Mouse (Mus musculus) C2C12 (cell line): ENCODE data around the gene Mmd. TPM values are rescaled to one million over a fixed set of nuclear protein-coding genes. Genes with fewer than 3 reads are reported as not detected.

Experiments used
- H3K27me3 ChIP-seq: one replicate; pipeline ENCODE4 v1.6.1; 2011; ENCODE audit not compliant: control insufficient read depth, insufficient read depth, insufficient read length
- H3K36me3 ChIP-seq: one replicate; pipeline ENCODE4 v1.6.1; 2011; ENCODE audit not compliant: control insufficient read depth, insufficient read depth
- H3K4me3 ChIP-seq: one replicate; pipeline ENCODE4 v1.5.1; 2011; ENCODE audit warnings: mild to moderate bottlenecking, control low read depth; ENCODE audit not compliant: poor library complexity, insufficient read depth, severe bottlenecking
- H3K79me2 ChIP-seq: one replicate; pipeline ENCODE4 v1.6.1; 2011; ENCODE audit not compliant: control insufficient read depth, insufficient read depth
- H3K79me3 ChIP-seq: one replicate; pipeline ENCODE4 v1.6.1; 2011; ENCODE audit warnings: low read depth, control low read depth
- H3ac ChIP-seq: one replicate; pipeline ENCODE3; 2011; ENCODE audit warnings: low read depth; ENCODE audit not compliant: control insufficient read depth, insufficient read length
- CEBPB ChIP-seq: IDR thresholded peaks from one replicate; pipeline ENCODE4 v1.6.1; 2011; ENCODE audit warnings: low read depth, mild to moderate bottlenecking, control low read depth, moderate library complexity
- CTCF ChIP-seq: IDR thresholded peaks from one replicate; pipeline ENCODE4 v1.5.1; 2011; ENCODE audit not compliant: control insufficient read depth, insufficient read depth, insufficient read length
- FOSL1 ChIP-seq: IDR thresholded peaks from one replicate; pipeline ENCODE4 v1.8.0; 2011; ENCODE audit warnings: mild to moderate bottlenecking, low read length; ENCODE audit not compliant: poor library complexity, insufficient read depth, severe bottlenecking
- MAX ChIP-seq: IDR thresholded peaks from one replicate; pipeline ENCODE4 v1.6.1; 2011; ENCODE audit warnings: mild to moderate bottlenecking, control low read depth
- MYOD1 ChIP-seq: IDR thresholded peaks from one replicate; pipeline ENCODE4 v1.6.1; 2011; ENCODE audit warnings: low read depth; ENCODE audit not compliant: control insufficient read depth, insufficient read length
- MYOG ChIP-seq: IDR thresholded peaks from one replicate; pipeline ENCODE4 v1.6.1; 2011; ENCODE audit not compliant: control insufficient read depth, insufficient read length; ENCODE audit errors: extremely low read depth
- USF1 ChIP-seq: IDR thresholded peaks from one replicate; pipeline ENCODE4 v1.6.1; 2011; ENCODE audit warnings: low read depth, mild to moderate bottlenecking, control low read depth, moderate library complexity
- polyA plus RNA-seq: library from polyadenylated mRNA; unstranded; fragments of >200 nt; fragmentation: generic; extraction: Trizol; gene quantifications from one replicate; pipeline ENCODE4 v1.2.1, GENCODE M21; 2012; ENCODE audit warnings: missing spikeins

The Mmd gene
- polyA plus RNA-seq, 1 experiment: 257 TPM

DNA sequence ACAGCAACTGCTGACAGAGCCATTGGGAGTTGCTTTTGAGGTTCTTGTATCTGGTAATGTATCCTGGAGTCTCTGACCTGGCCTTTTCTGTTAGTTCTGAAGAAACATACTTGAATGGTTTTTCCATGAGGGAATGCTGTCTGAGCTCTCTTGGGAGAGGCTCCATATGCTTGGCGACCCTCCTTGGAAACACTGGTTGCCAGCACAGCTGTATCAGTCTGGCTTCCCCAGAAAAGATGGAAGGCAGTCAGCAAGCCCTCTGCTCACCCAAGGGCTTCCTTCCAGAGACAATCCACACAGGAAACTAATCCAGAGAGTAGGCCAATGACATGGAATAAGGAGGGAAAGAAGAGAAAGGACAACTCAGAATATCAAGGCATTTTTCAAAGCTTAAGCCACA, 77.6 kb downstream of the Mmd start:
- Histone ChIP-seq H3K36me3 (no peaks in the 10 kb centered on the region), H3K4me3 (no peak overlapping the region), H3K79me2 (no peaks in the 10 kb centered on the region), H3K27me3 (peaks cover under 1% of the 10 kb centered on the region), H3ac (no peak overlapping the region), H3K79me3 (no peaks in the 10 kb centered on the region)
- TF ChIP-seq USF1: no peak
- no peak for TF ChIP-seq CTCF
- TF ChIP-seq CEBPB: no peak
- TF ChIP-seq FOSL1: no peak
- TF ChIP-seq MAX: no peak
- TF ChIP-seq MYOD1: no peak
- TF ChIP-seq MYOG: no peak

Other genes starting within 250 kb of the Mmd start
- gene Pctp, start 246.6 kb upstream of the Mmd start, polyA plus RNA-seq: 0.84 TPM
- not detected for gene Tmem100, start 219.1 kb upstream of the Mmd start, polyA plus RNA-seq
- gene Gm45716, start 61.8 kb upstream of the Mmd start, polyA plus RNA-seq: 22.9 TPM
- 0.16 TPM for gene Hlf, start 141.4 kb downstream of the Mmd start, polyA plus RNA-seq